Mouse (Mus musculus) midbrain, embryonic 13.5 days (tissue): ENCODE data around the gene Agxt2. TPM values are rescaled to one million over a fixed set of nuclear protein-coding genes. Genes with fewer than 3 reads are reported as not detected.

Experiments used
- ATAC-seq: fragments of 200-750 bp; cut with Nextera tagmentation; 2 replicates; pipeline ENCODE4 v1.8.0; 2017; ENCODE audit warnings: mild to moderate bottlenecking, moderate TSS enrichment, moderate library complexity
- H3K27ac ChIP-seq: fragments of 300-500 bp; sonication (generic); 2 replicates; pipeline ENCODE4 v1.5.1; 2015; ENCODE audit warnings: inconsistent platforms, mild to moderate bottlenecking, moderate library complexity
- H3K27me3 ChIP-seq: fragments of 300-500 bp; sonication (generic); 2 replicates; pipeline ENCODE4 v1.6.1; 2015; ENCODE audit warnings: mild to moderate bottlenecking, inconsistent platforms
- H3K36me3 ChIP-seq: fragments of 300-500 bp; sonication (generic); 2 replicates; pipeline ENCODE4 v1.6.1; 2015; ENCODE audit warnings: mild to moderate bottlenecking, inconsistent platforms
- H3K4me1 ChIP-seq: fragments of 300-500 bp; sonication (generic); replicated peaks from 2 replicates; pipeline ENCODE4 v1.6.1; 2015; ENCODE audit warnings: inconsistent platforms
- H3K4me2 ChIP-seq: fragments of 300-500 bp; sonication (generic); replicated peaks from 2 replicates; pipeline ENCODE4 v1.6.1; 2015; ENCODE audit warnings: moderate library complexity, mild to moderate bottlenecking, inconsistent platforms
- H3K4me3 ChIP-seq: fragments of 300-500 bp; sonication (generic); replicated peaks from 2 replicates; pipeline ENCODE4 v1.5.1; 2015; ENCODE audit warnings: mild to moderate bottlenecking, inconsistent platforms
- H3K9ac ChIP-seq: fragments of 300-500 bp; sonication (generic); replicated peaks from 2 replicates; pipeline ENCODE4 v1.6.1; 2015; ENCODE audit warnings: mild to moderate bottlenecking, inconsistent platforms
- H3K9me3 ChIP-seq: fragments of 300-500 bp; sonication (generic); 2 replicates; pipeline ENCODE4 v1.6.1; 2016; ENCODE audit warnings: mild to moderate bottlenecking, inconsistent platforms
- WGBS: fragments of 180-500 bp; shearing (Covaris S2); methylation state at CpG from one replicate; pipeline ENCODE4 v1.1.7; 2015; 5-methylcytosine and 5-hydroxymethylcytosine counted together
- polyA plus RNA-seq: library from polyadenylated mRNA; unstranded; fragments of >200 nt; fragmentation: Nextera tagmentation; extraction: Ambion mirVana; gene quantifications from 2 replicates; pipeline ENCODE4 v1.2.1, GENCODE M21; 2015

Agxt2 gene
- not detected in 2 replicates for polyA plus RNA-seq

DNA sequence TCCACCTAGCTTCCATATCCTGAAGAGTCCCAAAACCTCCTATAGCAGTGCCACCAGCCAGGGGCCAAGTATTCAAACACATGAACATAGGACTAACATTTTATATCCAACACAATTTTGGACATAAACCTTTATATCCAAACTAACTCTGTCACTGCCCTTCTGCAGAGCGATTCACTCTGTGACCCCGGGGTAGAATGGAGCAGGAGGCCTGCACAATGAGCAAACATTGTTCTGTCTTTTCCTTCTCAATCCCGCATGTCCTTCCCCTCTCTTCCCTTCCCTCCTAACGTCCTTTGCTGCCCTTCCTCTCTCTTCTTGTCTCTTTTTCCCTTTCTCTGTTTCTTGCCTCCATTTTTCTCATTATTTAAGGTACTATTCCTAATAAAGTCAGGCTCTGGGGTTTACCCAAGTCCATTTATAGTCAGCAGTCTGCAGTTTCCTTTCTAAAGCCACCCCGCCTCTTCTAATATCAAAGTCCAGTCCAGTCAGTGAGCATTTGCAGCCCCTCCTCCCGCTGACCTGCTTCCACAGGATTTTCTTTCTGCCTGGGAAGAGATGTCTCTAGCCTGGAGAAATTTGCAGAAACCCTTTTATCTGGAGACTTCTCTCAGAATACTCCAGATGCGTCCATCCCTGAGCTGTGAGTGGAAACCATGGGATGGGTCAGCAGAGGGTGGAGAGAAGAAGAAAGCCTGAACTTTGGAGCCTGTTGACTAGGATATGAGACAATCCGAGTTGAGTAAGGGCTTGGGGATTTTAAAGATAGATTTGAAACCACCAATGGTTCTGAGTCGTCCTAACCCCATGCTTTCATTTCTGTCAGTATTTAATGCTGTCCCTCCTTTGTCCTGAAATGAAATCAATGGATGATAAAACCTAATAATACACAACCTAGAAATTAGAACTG, at the start of gene Agxt2:
Gene Agxt2, plus strand, starts transcription at position 494 of the 910 bp plus-strand sequence.
- 84% methylated on average over 9 of the region's 9 CpGs for WGBS
- no peaks in the 10 kb centered on the region for H3K36me3 ChIP-seq
- no peak within 1 kb of the TSS for H3K4me3 ChIP-seq
- H3K4me2 ChIP-seq: no peak within 1 kb of the TSS
- no peaks in the 10 kb centered on the region for H3K27me3 ChIP-seq
- no peak within 1 kb of the TSS for H3K27ac ChIP-seq
- no peak for ATAC-seq
- H3K4me1 ChIP-seq: no peaks in the 10 kb centered on the region
- no peak within 1 kb of the TSS for H3K9ac ChIP-seq
- no peaks in the 10 kb centered on the region for H3K9me3 ChIP-seq

DNA sequence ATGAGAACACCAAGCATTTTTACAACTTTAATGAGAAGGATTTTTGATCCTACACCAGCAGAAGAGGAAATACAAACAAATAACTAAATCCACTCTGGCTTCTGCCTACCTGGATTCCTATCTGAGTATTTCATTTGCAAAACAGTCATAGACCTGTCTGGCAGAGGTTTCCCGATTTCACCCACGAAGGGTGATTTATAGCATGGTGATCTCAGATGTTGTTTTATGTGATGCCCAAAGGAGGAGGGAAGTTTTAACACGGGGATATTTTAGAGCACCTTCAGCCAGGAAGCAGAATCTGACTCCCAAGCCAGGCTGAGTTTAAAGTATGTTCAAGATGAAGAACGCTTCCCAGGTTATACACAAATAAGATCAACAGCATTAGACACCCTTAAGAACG, 46.5 kb upstream of the Agxt2 start:
- H3K4me1 ChIP-seq: no peaks in the 10 kb centered on the region
- no peaks in the 10 kb centered on the region for H3K36me3 ChIP-seq
- ATAC-seq: no peak
- H3K27me3 ChIP-seq: no peaks in the 10 kb centered on the region
- H3K4me2 ChIP-seq: no peak overlapping the region
- no peak overlapping the region for H3K9ac ChIP-seq
- H3K27ac ChIP-seq: no peak overlapping the region
- WGBS: 86% methylated on average over 5 of the region's 5 CpGs
- H3K4me3 ChIP-seq: no peak overlapping the region
- H3K9me3 ChIP-seq: no peaks in the 10 kb centered on the region

DNA sequence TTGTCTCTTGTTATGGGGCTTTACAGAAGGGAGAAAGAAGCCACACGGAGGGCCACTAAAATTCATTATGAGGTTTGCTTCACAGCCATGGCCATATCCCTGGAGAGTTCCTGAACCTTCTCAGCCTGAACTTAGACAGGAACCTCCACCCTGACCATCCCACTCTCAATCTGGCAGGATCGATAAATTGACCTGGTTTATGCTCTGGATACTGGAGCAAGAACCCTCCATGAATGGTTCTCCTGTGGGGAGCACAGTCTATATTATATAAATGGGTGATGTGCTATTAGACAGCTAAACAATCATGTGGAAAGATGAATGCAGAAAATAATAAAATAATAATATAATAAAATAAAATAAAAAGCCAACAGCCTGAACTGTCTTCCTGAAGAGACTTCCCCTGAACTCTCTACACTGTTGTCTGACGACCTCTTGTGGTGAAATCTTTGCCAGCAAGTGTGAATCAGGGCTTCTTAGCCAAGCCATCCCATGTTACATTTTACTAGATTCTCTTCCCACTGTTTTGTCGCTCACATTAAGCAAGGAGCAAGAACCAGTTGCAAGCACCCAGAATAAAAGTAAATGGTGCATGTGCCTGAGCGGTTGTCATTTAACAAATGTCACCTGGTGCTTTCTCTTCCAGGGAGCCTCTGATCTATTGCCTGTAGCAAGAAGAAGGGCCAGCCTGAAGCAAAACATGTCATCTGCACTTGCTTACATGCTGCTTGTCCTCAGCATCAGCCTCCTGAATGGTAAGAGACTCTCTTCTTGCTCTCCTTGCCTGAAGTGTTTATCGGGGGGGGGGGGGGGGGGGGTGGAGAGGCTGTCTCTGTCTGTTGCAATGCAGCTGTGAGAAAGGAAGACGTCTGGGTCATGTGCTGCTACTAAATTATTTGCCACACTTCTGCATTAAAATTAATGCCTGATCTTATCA, 44.5 kb upstream of the Agxt2 start:
- peak; percentile 68 for ATAC-seq
- Histone ChIP-seq H3K9me3 (no peaks in the 10 kb centered on the region), H3K4me3 (no peak overlapping the region), H3K4me2 (no peak overlapping the region), H3K27me3 (no peaks in the 10 kb centered on the region), H3K36me3 (no peaks in the 10 kb centered on the region), H3K4me1 (no peaks in the 10 kb centered on the region), H3K9ac (no peak overlapping the region), H3K27ac (no peak overlapping the region)
- 53% methylated on average over 7 of the region's 7 CpGs for WGBS

DNA sequence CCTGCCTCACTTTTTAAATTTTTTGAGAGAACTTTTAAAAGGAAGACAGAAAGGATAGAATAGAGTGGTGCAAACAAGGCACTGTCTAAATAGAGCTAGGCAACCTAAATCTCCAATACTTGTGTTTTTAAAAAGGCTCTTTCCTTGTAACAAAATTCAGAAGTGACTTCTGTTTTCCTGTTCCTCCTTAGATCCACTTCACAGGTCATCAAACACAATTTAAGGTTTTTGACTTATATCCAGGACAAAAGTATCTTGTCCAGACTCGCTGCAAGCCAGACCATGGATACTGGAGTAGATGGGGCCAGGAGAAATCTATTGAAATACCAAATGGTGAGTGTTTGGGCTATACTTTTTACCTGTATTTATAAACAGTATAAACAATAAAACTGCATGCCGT, 33.3 kb upstream of the Agxt2 start, which contains the start of gene Gm21973:
Gene Gm21973, plus strand, starts transcription at position 301 of the 400 bp plus-strand sequence.
- Histone ChIP-seq H3K27ac (no peak within 1 kb of the TSS), H3K4me1 (no peaks in the 10 kb centered on the region), H3K9me3 (no peaks in the 10 kb centered on the region), H3K4me3 (no peak within 1 kb of the TSS), H3K9ac (no peak within 1 kb of the TSS), H3K36me3 (no peaks in the 10 kb centered on the region), H3K4me2 (no peak within 1 kb of the TSS), H3K27me3 (no peaks in the 10 kb centered on the region)
- no peak for ATAC-seq
- 89% methylated on average over 2 of the region's 2 CpGs for WGBS

DNA sequence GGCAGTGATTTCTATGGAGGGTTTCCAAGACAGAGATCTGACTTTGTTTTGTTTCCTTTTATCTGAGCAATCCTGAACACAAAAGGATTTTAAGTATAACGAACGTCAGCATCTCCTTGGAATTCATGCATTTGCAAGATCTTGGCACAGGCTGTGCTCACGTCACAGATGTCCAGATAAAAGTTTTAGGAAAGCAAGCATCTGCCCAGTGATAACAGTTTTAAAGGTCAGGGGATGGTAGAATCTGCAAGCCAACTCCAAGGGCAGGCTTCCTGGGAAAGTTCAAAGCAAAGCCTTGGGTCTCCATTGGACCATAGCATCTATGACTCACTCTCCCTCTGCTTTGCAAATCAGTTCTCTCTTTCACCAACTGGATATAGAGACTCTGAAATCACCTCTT, 27.7 kb upstream of the Agxt2 start:
- WGBS: 74% methylated on average over 3 of the region's 3 CpGs
- H3K9me3 ChIP-seq: no peaks in the 10 kb centered on the region
- no peak overlapping the region for H3K4me2 ChIP-seq
- H3K27ac ChIP-seq: no peak overlapping the region
- no peak for ATAC-seq
- no peaks in the 10 kb centered on the region for H3K36me3 ChIP-seq
- no peaks in the 10 kb centered on the region for H3K4me1 ChIP-seq
- H3K27me3 ChIP-seq: no peaks in the 10 kb centered on the region
- H3K4me3 ChIP-seq: no peak overlapping the region
- no peak overlapping the region for H3K9ac ChIP-seq

DNA sequence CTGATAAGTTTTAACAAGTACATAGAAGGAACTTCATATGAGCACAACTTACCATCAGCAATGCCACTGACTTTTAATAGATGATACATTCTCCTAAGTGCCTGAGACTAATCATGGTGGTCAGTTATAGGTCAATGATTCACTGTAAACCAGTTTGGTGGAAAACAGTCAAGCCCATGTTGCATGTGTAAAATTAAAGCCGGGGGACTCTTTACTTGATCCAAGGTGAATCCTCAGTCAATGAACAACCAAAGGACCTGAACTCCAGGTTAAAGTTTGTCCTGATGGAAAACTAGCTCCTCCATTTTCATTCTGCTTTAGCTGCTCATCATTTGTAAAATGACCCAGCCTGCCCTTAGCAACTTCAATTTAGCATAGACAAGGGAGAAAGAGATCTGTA, 25.8 kb upstream of the Agxt2 start:
- Histone ChIP-seq H3K27ac (no peak overlapping the region), H3K36me3 (no peaks in the 10 kb centered on the region), H3K4me2 (no peak overlapping the region), H3K4me1 (no peaks in the 10 kb centered on the region), H3K9me3 (no peaks in the 10 kb centered on the region), H3K4me3 (no peak overlapping the region), H3K9ac (no peak overlapping the region), H3K27me3 (no peaks in the 10 kb centered on the region)
- WGBS: 98% methylated on average over 1 of the region's 1 CpGs
- no peak for ATAC-seq

DNA sequence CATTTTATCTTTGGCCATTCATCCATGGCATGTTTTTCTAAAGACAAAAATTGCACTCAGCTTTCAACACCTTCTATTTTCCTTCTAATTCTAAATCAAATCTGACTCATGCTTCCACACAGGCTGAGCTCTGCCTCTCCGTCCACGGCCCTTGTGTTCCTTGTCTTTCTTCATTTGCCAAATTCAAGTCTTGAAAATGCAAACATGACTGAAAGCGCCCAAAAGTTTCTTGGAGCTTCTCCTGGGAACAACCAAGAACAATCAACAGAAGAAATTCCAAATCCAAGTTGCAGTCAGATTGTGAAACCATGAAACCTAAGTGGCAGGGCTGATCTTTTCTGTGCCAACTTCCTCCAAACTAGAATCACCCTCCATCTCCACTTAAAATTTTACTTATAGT, 19.7 kb upstream of the Agxt2 start:
- no peak for ATAC-seq
- no peak overlapping the region for H3K9ac ChIP-seq
- 87% methylated on average over 3 of the region's 3 CpGs for WGBS
- no peak overlapping the region for H3K4me3 ChIP-seq
- no peak overlapping the region for H3K4me2 ChIP-seq
- no peaks in the 10 kb centered on the region for H3K36me3 ChIP-seq
- no peaks in the 10 kb centered on the region for H3K4me1 ChIP-seq
- H3K27me3 ChIP-seq: no peaks in the 10 kb centered on the region
- no peak overlapping the region for H3K27ac ChIP-seq
- no peaks in the 10 kb centered on the region for H3K9me3 ChIP-seq

DNA sequence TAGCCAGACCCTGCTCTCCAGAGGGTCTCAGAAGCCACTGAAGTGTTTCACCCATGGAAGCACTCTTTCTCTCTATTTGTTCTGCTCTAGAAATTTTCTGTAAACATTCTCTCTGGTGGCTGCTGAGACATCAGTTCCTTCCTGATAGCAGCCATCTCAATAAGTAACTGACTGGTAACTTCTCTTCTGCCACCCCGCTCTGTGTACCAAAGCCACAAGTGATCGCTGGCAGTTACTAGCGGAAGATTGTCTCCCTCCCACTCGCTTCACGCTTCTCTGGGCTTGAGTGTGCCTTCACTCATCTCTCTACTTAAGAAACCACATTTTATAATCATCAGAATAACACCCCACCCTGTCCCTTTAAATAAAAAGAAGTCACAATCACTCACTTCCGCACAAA, 11.3 kb upstream of the Agxt2 start:
- WGBS: 93% methylated on average over 6 of the region's 6 CpGs
- Histone ChIP-seq H3K27ac (no peak overlapping the region), H3K4me3 (no peak overlapping the region), H3K27me3 (no peaks in the 10 kb centered on the region), H3K4me2 (no peak overlapping the region), H3K36me3 (no peaks in the 10 kb centered on the region), H3K9me3 (no peaks in the 10 kb centered on the region), H3K9ac (no peak overlapping the region), H3K4me1 (no peaks in the 10 kb centered on the region)
- no peak for ATAC-seq

DNA sequence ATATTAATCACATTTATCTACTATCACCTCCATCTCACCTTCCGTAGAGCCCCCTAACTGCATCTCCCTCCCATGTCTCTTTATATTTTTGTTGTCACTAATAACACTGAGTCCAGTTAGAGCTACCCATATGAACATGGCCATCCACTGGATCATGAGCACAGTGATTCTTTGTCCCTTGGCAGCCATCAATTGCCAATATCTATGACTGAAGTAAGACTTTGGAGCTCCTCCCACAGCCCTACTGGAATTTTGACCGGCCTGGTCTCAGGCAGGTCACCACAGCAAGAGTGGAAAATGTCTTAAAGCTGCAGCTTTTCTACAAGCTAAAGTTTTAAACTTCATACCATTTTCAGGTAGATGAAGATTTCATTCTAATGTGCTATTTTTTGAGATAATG, 8.0 kb downstream of the Agxt2 start:
- H3K27ac ChIP-seq: no peak overlapping the region

DNA sequence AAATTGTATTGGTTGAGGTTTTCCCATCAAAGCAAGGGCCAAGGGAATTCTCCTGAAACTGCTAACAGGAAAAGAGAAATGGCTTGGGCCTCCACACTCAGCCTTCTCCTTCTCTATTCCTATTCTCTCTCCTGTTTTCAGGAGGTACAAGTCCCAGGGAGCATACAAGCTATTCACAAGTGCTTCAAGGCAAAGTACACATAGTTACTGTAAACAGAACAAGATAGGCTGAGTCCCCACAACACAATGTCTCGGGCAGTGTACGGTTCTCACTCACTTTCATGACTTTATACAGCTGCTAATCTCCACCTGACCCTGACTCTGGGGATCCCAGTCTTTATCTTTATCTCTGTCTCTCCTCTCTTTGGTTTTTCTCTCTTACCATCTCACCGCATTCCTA, 17.1 kb downstream of the Agxt2 start:
- Histone ChIP-seq H3K27ac (no peak overlapping the region), H3K36me3 (no peaks in the 10 kb centered on the region), H3K27me3 (no peaks in the 10 kb centered on the region), H3K4me2 (no peak overlapping the region), H3K9me3 (no peaks in the 10 kb centered on the region), H3K4me3 (no peak overlapping the region), H3K9ac (no peak overlapping the region), H3K4me1 (no peaks in the 10 kb centered on the region)
- ATAC-seq: no peak
- WGBS: 85% methylated on average over 3 of the region's 3 CpGs

More for the DNA sequence above, 8.0 kb downstream of the Agxt2 start:
- no peaks in the 10 kb centered on the region for H3K27me3 ChIP-seq
- H3K9ac ChIP-seq: no peak overlapping the region
- no peak overlapping the region for H3K4me3 ChIP-seq
- no peaks in the 10 kb centered on the region for H3K36me3 ChIP-seq
- no peaks in the 10 kb centered on the region for H3K4me1 ChIP-seq
- no peaks in the 10 kb centered on the region for H3K9me3 ChIP-seq
- WGBS: 91% methylated on average over 2 of the region's 2 CpGs
- no peak for ATAC-seq
- H3K4me2 ChIP-seq: no peak overlapping the region

DNA sequence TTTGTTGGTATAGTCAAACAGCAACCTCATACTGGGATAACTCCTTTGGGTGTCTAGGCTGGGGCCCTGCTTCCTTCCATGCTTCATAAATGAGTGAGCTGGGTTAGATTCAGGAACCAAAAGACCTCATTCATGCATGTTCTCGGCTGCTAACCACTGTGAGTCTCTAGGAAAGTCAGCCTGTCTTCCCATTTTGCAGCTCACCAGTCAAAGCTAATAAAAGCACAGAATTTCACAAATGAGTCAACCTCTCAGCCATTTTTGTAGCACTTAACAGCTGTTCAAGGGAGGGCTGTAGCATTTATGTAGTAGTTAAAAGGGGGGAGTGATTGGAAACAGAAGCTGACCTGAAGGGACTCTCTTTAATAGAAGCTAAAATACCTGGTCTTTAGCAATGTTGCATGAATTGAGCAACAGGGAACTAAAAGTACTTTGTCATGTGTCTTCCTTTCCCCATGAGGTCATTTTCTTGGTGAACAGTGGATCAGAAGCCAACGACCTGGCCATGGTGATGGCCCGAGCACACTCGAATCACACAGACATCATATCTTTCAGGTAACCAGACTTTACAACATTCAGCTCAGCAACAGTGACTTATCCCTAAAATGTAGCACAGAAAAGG, 20.1 kb downstream of the Agxt2 start:
- no peaks in the 10 kb centered on the region for H3K4me1 ChIP-seq
- H3K36me3 ChIP-seq: no peaks in the 10 kb centered on the region
- H3K27me3 ChIP-seq: no peaks in the 10 kb centered on the region
- no peak overlapping the region for H3K4me3 ChIP-seq
- H3K9me3 ChIP-seq: 0 out of 2 replicates have a peak, but pooled peaks cover 2% of the 10 kb centered on the region
- no peak overlapping the region for H3K27ac ChIP-seq
- H3K4me2 ChIP-seq: no peak overlapping the region
- H3K9ac ChIP-seq: no peak overlapping the region
- WGBS: 92% methylated on average over 4 of the region's 4 CpGs
- no peak for ATAC-seq
